Mouse (Mus musculus): ENCODE measurements around the gene Hras. TPM values are rescaled to one million over a fixed set of nuclear protein-coding genes. Genes with fewer than 3 reads are reported as not detected.

Gene Hras
- 116 and 122 TPM in 2 replicates for polyA plus RNA-seq (2015; fragmentation: Nextera tagmentation; extraction: Ambion mirVana)

DNA sequence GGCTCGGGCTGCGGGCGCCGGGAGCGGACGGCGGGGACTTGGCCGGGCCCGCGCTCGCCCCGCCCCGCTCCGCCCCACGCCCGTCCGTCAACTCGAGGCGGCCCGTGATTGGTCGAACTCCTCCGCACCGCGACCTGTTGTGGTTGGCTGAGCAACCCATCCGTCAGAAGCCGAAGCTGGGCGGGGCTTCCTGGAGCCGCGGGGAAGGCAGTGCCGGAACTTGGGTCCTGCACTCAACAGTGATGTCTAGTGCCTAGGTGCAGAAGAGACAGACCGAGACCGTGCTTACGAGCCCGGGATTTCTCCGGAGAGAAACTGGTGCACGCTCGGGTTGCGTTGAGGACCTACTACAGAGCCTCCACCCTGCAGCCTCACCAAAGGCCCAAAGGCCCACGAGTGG, at the start of gene Hras, which contains the start of gene Lrrc56:
Gene Hras, minus strand, starts transcription at position 58 of the 400 bp plus-strand sequence.
Gene Lrrc56, plus strand, starts transcription at position 210 of the 400 bp plus-strand sequence.

DNA sequence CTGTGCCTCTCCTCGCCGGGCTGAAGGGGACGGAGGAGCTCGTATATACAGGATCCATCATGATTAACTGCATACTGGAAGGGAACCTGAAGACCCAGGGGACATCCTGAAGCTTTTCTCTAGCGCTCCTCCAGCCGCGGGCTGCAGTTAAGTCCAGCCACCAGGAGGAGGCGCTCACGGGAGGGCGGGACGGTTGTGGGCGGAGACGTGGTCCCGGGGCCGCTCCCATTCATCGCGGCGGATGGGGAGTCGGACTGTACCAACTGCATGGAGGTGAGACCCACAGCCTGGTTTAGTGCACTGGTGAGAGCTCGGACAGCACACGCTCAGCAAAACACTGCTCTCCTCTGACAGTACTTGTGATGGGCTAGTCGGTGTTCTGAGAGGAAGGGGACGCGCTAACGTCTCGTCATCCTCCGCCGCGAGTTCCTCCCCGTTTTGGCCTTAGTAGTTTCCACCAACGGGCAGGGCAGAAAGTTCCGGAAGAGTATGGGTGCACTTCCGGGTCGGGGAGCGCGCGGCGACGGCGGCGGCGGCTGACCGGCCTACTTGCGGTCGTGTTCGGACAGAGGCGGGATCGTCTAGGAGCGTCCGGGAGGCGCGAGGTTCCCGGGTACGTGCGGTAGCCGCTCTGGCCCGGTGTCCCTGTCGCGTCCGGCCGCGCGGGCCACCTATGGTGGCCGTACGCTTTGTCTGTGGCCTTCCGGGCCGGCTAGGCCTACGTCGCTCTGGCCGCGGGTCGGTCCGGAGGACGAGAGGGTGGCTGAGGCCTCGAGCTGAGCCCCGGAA, 34.7 kb upstream of the Hras start, which contains the start of gene Phrf1:
Gene Phrf1, plus strand, starts transcription at position 506 of the 789 bp plus-strand sequence.

DNA sequence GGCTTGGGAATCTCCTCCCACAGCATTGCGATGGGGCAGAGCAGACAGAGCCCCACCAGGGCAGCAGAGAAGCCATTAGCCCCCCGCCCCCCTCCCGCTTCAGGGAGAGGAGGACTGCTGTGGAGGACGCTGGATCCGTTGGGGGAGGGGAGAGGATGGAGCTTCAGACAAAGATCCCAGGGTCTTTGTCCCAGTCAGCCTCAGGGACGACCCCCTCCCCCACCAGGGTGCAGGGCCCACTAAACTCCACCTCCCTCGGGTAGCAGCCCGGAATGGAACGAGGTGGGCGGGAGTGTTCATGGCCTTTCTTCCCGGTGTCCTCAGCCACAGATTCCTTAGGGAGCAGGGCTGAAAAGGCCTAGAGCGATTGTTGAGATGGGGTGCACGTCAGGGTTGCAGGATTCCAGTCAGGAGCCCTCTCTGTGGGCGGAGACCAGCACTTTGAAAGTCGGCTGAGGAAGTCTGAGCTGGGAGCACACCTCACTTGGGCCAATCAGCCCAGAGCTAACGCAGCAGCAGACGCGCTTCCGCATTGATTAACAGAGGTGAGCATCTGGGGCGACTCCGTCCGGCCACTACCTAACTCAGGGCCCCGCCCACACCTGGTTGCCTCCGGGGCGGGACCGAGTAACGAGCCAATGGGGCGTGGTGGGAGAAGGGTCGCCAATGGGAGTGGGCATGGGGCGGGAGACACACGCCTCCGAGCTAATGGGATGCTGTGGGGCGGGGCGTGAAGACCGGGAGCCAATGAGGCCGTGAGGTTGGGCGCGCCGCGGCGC, 21.5 kb upstream of the Hras start, which contains the start of gene Rassf7:
Gene Rassf7, plus strand, starts transcription at position 760 of the 779 bp plus-strand sequence.

DNA sequence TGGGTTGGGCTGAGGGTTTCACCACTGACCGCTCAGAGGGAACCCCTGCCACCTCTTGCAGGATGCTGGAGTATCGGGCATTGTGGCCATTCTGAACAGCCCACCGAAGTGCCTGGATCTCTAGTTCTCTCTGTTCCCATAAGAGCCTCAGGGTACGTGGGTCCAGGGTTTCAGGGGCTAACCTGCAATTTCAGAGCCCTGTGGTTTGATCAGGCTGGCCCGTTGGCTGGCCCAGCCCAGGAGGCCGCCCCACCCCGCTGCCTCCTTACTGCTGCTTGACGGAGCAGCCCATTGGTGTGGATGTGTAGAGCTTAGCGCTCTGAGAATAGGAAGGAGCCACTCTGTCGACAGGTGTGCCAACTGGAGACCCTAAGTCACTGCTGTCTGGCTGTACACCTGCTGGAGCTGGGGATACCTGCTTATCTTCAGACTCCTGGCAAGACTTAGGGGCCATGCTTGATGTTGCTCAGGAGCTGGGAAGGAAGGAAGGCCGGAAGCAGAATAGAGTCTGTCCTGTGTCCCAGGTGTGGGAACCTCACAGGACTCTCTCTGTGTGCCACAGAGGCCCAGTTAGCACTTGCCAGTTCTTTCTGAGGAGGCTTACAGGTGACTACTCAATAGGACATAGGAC, 19.9 kb upstream of the Hras start, which contains the start of gene Lmntd2:
Gene Lmntd2, minus strand, starts transcription at position 476 of the 631 bp plus-strand sequence.

DNA sequence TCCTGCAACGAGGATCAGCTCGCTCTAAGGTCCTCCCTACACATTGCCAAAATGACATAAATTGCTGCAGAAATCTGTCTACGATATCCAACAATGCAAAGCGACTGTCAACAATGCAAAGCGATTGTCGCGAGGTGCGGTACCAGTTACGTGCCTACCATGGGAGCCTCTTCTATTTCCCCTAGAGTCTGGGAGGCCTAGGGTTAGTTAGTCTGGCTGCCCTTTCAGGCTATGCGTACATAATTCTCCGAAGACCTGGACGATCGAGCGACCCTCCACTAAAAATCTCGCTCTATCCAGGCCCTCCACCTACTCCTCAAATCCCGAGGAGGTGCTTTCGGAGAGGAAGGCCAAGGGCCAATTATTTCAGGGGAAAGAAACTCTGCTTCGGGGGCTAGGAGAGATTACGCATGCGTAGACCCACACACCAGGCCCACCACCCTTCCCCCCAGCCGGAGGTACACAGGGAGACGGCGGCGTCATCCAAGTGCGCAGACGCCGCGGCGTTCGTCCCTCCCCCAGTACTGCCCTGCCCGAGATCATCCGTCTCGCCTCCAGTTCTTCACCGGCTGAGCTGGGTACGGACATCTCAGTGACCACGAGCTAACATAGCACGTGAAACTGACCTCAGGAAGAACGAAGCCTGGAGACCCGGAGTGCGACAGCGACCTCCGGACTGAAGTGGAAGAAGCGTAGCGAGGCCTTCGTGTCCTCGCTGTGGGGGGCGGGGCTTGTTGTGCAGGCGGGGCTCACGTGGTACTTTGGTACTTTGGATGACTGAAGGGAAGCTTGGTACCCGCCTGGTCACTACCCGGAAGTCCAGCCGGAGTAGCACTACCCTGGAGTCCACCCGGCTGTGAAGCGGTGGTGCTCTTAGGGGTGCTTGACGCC, 21.4 kb downstream of the Hras start, which contains the start of gene Rnh1:
Gene Rnh1, minus strand, starts transcription at position 742 of the 891 bp plus-strand sequence.

MicroRNAs within 50 kb of the gene (microRNA counts, 519-probe panel; counts per million panel counts)
- 4,436 counts per million, percentile 83 among the panel's probes with 10 or more counts for microRNA mmu-miR-210

Small RNA genes within 50 kb of the gene (microRNA-seq; reads per million reads assigned to microRNA genes)
- gene Mir210, result 2,091 reads per million, percentile 79 among the genes with 10 or more reads in this experiment

Other genes with a start within 250 kb of the Hras start
- 1.1 and 1.4 TPM in 2 replicates for gene Ifitm5, start 243.7 kb downstream of the Hras start, polyA plus RNA-seq (2015; fragmentation: Nextera tagmentation; extraction: Ambion mirVana)
- 0.60 and 0.79 TPM in 2 replicates for gene Gm45717, start 238.1 kb downstream of the Hras start, polyA plus RNA-seq (2015; fragmentation: Nextera tagmentation; extraction: Ambion mirVana)
- 1,342 and 1,631 TPM in 2 replicates for gene Ifitm2, start 238.0 kb downstream of the Hras start, polyA plus RNA-seq (2015; fragmentation: Nextera tagmentation; extraction: Ambion mirVana)
- 156 and 219 TPM in 2 replicates for gene Ifitm1, start 226.8 kb downstream of the Hras start, polyA plus RNA-seq (2015; fragmentation: Nextera tagmentation; extraction: Ambion mirVana)
- gene Ifitm3, start 183.2 kb downstream of the Hras start, polyA plus RNA-seq (2015; fragmentation: Nextera tagmentation; extraction: Ambion mirVana), result 730 and 992 TPM in 2 replicates
- gene Ifitm6, start 176.1 kb downstream of the Hras start, polyA plus RNA-seq (2015; fragmentation: Nextera tagmentation; extraction: Ambion mirVana), result 0.67 and 3.1 TPM in 2 replicates
- not detected in 2 replicates for gene Gm17387, start 164.9 kb downstream of the Hras start, polyA plus RNA-seq (2015; fragmentation: Nextera tagmentation; extraction: Ambion mirVana)
- gene B4galnt4, start 132.9 kb downstream of the Hras start, polyA plus RNA-seq (2015; fragmentation: Nextera tagmentation; extraction: Ambion mirVana), result 0.25 and 0.40 TPM in 2 replicates
- 29.1 and 32.9 TPM in 2 replicates for gene Pkp3, start 115.8 kb downstream of the Hras start, polyA plus RNA-seq (2015; fragmentation: Nextera tagmentation; extraction: Ambion mirVana)
- 4.8 and 5.7 TPM in 2 replicates for gene Sigirr, start 93.4 kb downstream of the Hras start, polyA plus RNA-seq (2015; fragmentation: Nextera tagmentation; extraction: Ambion mirVana)
- 3.7 and 5.5 TPM in 2 replicates for gene Ano9, start 76.2 kb downstream of the Hras start, polyA plus RNA-seq (2015; fragmentation: Nextera tagmentation; extraction: Ambion mirVana)
- 30.7 and 33.0 TPM in 2 replicates for gene Ptdss2, start 71.6 kb downstream of the Hras start, polyA plus RNA-seq (2015; fragmentation: Nextera tagmentation; extraction: Ambion mirVana)
- 194 and 223 TPM in 2 replicates for gene Rnh1, start 21.1 kb downstream of the Hras start, polyA plus RNA-seq (2015; fragmentation: Nextera tagmentation; extraction: Ambion mirVana)
- gene Lrrc56, start 152 bp upstream of the Hras start, polyA plus RNA-seq (2015; fragmentation: Nextera tagmentation; extraction: Ambion mirVana), result 2.4 and 3.4 TPM in 2 replicates
- gene Lmntd2, start 20.1 kb upstream of the Hras start, polyA plus RNA-seq (2015; fragmentation: Nextera tagmentation; extraction: Ambion mirVana), result 1.4 and 1.7 TPM in 2 replicates
- 72.5 and 76.7 TPM in 2 replicates for gene Rassf7, start 21.9 kb upstream of the Hras start, polyA plus RNA-seq (2015; fragmentation: Nextera tagmentation; extraction: Ambion mirVana)
- 27.5 and 28.3 TPM in 2 replicates for gene Phrf1, start 34.8 kb upstream of the Hras start, polyA plus RNA-seq (2015; fragmentation: Nextera tagmentation; extraction: Ambion mirVana)
- gene Irf7, start 72.5 kb upstream of the Hras start, polyA plus RNA-seq (2015; fragmentation: Nextera tagmentation; extraction: Ambion mirVana), result 11.5 and 15.7 TPM in 2 replicates
- 0.06 TPM in 1 of 2 replicates, not detected in the other for gene Cdhr5, start 82.8 kb upstream of the Hras start, polyA plus RNA-seq (2015; fragmentation: Nextera tagmentation; extraction: Ambion mirVana)
- gene Sct, start 85.1 kb upstream of the Hras start, polyA plus RNA-seq (2015; fragmentation: Nextera tagmentation; extraction: Ambion mirVana), result 3.3 and 5.1 TPM in 2 replicates
- gene Drd4, start 98.0 kb upstream of the Hras start, polyA plus RNA-seq (2015; fragmentation: Nextera tagmentation; extraction: Ambion mirVana), result 0.31 and 0.36 TPM in 2 replicates
- 30.4 and 32.7 TPM in 2 replicates for gene Deaf1, start 133.7 kb upstream of the Hras start, polyA plus RNA-seq (2015; fragmentation: Nextera tagmentation; extraction: Ambion mirVana)
- gene Tmem80, start 133.7 kb upstream of the Hras start, polyA plus RNA-seq (2015; fragmentation: Nextera tagmentation; extraction: Ambion mirVana), result 22.8 and 26.0 TPM in 2 replicates
- gene Eps8l2, start 144.9 kb upstream of the Hras start, polyA plus RNA-seq (2015; fragmentation: Nextera tagmentation; extraction: Ambion mirVana), result 31.7 and 35.1 TPM in 2 replicates
- 316 and 327 TPM in 2 replicates for gene Taldo1, start 198.2 kb upstream of the Hras start, polyA plus RNA-seq (2015; fragmentation: Nextera tagmentation; extraction: Ambion mirVana)
- gene Gatd1, start 220.1 kb upstream of the Hras start, polyA plus RNA-seq (2015; fragmentation: Nextera tagmentation; extraction: Ambion mirVana), result 29.3 and 32.7 TPM in 2 replicates
- gene Cend1, start 235.5 kb upstream of the Hras start, polyA plus RNA-seq (2015; fragmentation: Nextera tagmentation; extraction: Ambion mirVana), result 1.6 and 2.1 TPM in 2 replicates
- 12.2 and 14.8 TPM in 2 replicates for gene Slc25a22, start 243.9 kb upstream of the Hras start, polyA plus RNA-seq (2015; fragmentation: Nextera tagmentation; extraction: Ambion mirVana)